Mouse (Mus musculus) intestine, postnatal 0 days (tissue): ENCODE data around the gene Serpina1b. TPM values are rescaled to one million over a fixed set of nuclear protein-coding genes. Genes with fewer than 3 reads are reported as not detected.

Source experiments
- ATAC-seq: fragments of 200-750 bp; cut with Nextera tagmentation; 2 replicates; pipeline ENCODE4 v1.8.0; 2017; ENCODE audit warnings: mild to moderate bottlenecking, moderate TSS enrichment, moderate library complexity
- H3K27ac ChIP-seq: fragments of 300-500 bp; sonication (generic); 2 replicates; pipeline ENCODE4 v1.5.1; 2014; ENCODE audit warnings: mild to moderate bottlenecking, low read depth, low read length, moderate library complexity
- H3K27me3 ChIP-seq: fragments of 300-500 bp; sonication (generic); replicated peaks from 2 replicates; pipeline ENCODE4 v1.6.1; 2014; ENCODE audit warnings: low read length, mixed read lengths; ENCODE audit not compliant: control insufficient read depth, insufficient read depth
- H3K36me3 ChIP-seq: fragments of 300-500 bp; sonication (generic); 2 replicates; pipeline ENCODE4 v1.6.1; 2014; ENCODE audit warnings: mild to moderate bottlenecking, moderate library complexity; ENCODE audit not compliant: control insufficient read depth, insufficient read depth
- H3K4me1 ChIP-seq: fragments of 300-500 bp; sonication (generic); replicated peaks from 2 replicates; pipeline ENCODE4 v1.6.1; 2014; ENCODE audit warnings: antibody characterized with exemption, low read length, mixed read lengths; ENCODE audit not compliant: control insufficient read depth, insufficient read depth
- H3K4me2 ChIP-seq: fragments of 300-500 bp; sonication (generic); replicated peaks from 2 replicates; pipeline ENCODE4 v1.6.1; 2014; ENCODE audit warnings: low read depth, mild to moderate bottlenecking, moderate library complexity
- H3K4me3 ChIP-seq: fragments of 300-500 bp; sonication (generic); 2 replicates; pipeline ENCODE4 v1.5.1; 2014; ENCODE audit warnings: low read depth, low read length
- H3K9ac ChIP-seq: fragments of 300-500 bp; sonication (generic); 2 replicates; pipeline ENCODE4 v1.6.1; 2014; ENCODE audit warnings: mild to moderate bottlenecking, low read depth, low read length
- H3K9me3 ChIP-seq: fragments of 300-500 bp; sonication (generic); 2 replicates; pipeline ENCODE4 v1.6.1; 2016; ENCODE audit warnings: mixed run types; ENCODE audit not compliant: control insufficient read depth
- CTCF ChIP-seq: sonication (generic); IDR thresholded peaks from 2 replicates; pipeline ENCODE4 v1.5.1; 2016; ENCODE audit warnings: low read depth, mild to moderate bottlenecking, control low read depth, antibody characterized with exemption, moderate library complexity
- WGBS: fragments of 180-500 bp; shearing (Covaris S2); extraction: QIAGEN DNeasy Blood & Tissue Kit; methylation state at CpG from one replicate; pipeline ENCODE4 v1.1.7; 2014; 5-methylcytosine and 5-hydroxymethylcytosine counted together
- polyA plus RNA-seq: library from polyadenylated mRNA; unstranded; fragments of >200 nt; fragmentation: Nextera tagmentation; extraction: Ambion mirVana; gene quantifications from 2 replicates; pipeline ENCODE4 v1.2.1, GENCODE M21; 2015

The Serpina1b gene
- polyA plus RNA-seq, 1 experiment from 2014 or later: 45.6 TPM

- no peaks in the 10 kb centered on the region for H3K36me3 ChIP-seq
- 15% methylated on average over 3 of the region's 3 CpGs for WGBS
- H3K27ac ChIP-seq: 0 out of 2 replicates have a peak overlapping the region, but pooled peaks have one; percentile 15
- H3K9ac ChIP-seq: no peak overlapping the region
- no peak overlapping the region for H3K4me2 ChIP-seq
- H3K4me1 ChIP-seq: no peaks in the 10 kb centered on the region
- no peaks in the 10 kb centered on the region for H3K27me3 ChIP-seq
- H3K4me3 ChIP-seq: no peak overlapping the region
- H3K9me3 ChIP-seq: no peaks in the 10 kb centered on the region
- TF ChIP-seq CTCF: peak; percentile 41
- peak; percentile 71 for ATAC-seq
Measured at GRCm38 (mm10) chr12:103688221-103688814, 141.9 kb downstream of the Serpina1b start.

- no peak overlapping the region for H3K9ac ChIP-seq
- no peaks in the 10 kb centered on the region for H3K36me3 ChIP-seq
- H3K27ac ChIP-seq: no peak overlapping the region
- 34% methylated on average over 7 of the region's 7 CpGs for WGBS
- H3K4me1 ChIP-seq: no peaks in the 10 kb centered on the region
- H3K4me2 ChIP-seq: no peak overlapping the region
- H3K4me3 ChIP-seq: no peak overlapping the region
- no peaks in the 10 kb centered on the region for H3K27me3 ChIP-seq
- H3K9me3 ChIP-seq: no peaks in the 10 kb centered on the region
- no peak for TF ChIP-seq CTCF
- no peak for ATAC-seq
Measured at GRCm38 (mm10) chr12:103687021-103687420, 143.2 kb downstream of the Serpina1b start.

- Histone ChIP-seq H3K4me3 (no peak overlapping the region), H3K27me3 (no peaks in the 10 kb centered on the region), H3K36me3 (no peaks in the 10 kb centered on the region), H3K27ac (no peak overlapping the region), H3K4me2 (no peak overlapping the region), H3K9me3 (no peaks in the 10 kb centered on the region), H3K4me1 (no peaks in the 10 kb centered on the region), H3K9ac (no peak overlapping the region)
- ATAC-seq: no peak
- TF ChIP-seq CTCF: no peak
- 64% methylated on average over 3 of the region's 3 CpGs for WGBS
Measured at GRCm38 (mm10) chr12:103686050-103686449, 144.1 kb downstream of the Serpina1b start.

- Histone ChIP-seq H3K4me3 (no peak overlapping the region), H3K9me3 (no peaks in the 10 kb centered on the region), H3K36me3 (no peaks in the 10 kb centered on the region), H3K4me1 (no peaks in the 10 kb centered on the region), H3K27me3 (no peaks in the 10 kb centered on the region), H3K4me2 (no peak overlapping the region), H3K9ac (no peak overlapping the region), H3K27ac (no peak overlapping the region)
- 36% methylated on average over 3 of the region's 3 CpGs for WGBS
- no peak for TF ChIP-seq CTCF
- ATAC-seq: no peak
Measured at GRCm38 (mm10) chr12:103685386-103685785, 144.8 kb downstream of the Serpina1b start.

- ATAC-seq: no peak
- no peaks in the 10 kb centered on the region for H3K4me1 ChIP-seq
- no peak for TF ChIP-seq CTCF
- no peak overlapping the region for H3K4me2 ChIP-seq
- H3K4me3 ChIP-seq: no peak overlapping the region
- no peaks in the 10 kb centered on the region for H3K36me3 ChIP-seq
- no peak overlapping the region for H3K9ac ChIP-seq
- WGBS: 38% methylated on average over 4 of the region's 4 CpGs
- H3K27me3 ChIP-seq: no peaks in the 10 kb centered on the region
- H3K27ac ChIP-seq: no peak overlapping the region
- no peaks in the 10 kb centered on the region for H3K9me3 ChIP-seq
Measured at GRCm38 (mm10) chr12:103683775-103684174, 146.4 kb downstream of the Serpina1b start.

GRCm38 (mm10) chr12:103681739-103682138 lies 148.4 kb downstream of the Serpina1b start:
- no peak overlapping the region for H3K4me3 ChIP-seq
- H3K36me3 ChIP-seq: no peaks in the 10 kb centered on the region
- no peak overlapping the region for H3K27ac ChIP-seq
- no peak for ATAC-seq
- WGBS: 30% methylated on average over 2 of the region's 2 CpGs
- no peak overlapping the region for H3K9ac ChIP-seq
- H3K4me1 ChIP-seq: no peaks in the 10 kb centered on the region
- no peak overlapping the region for H3K4me2 ChIP-seq
- H3K27me3 ChIP-seq: no peaks in the 10 kb centered on the region
- TF ChIP-seq CTCF: no peak
- H3K9me3 ChIP-seq: no peaks in the 10 kb centered on the region
